Mouse (Mus musculus) stomach, postnatal 0 days (tissue): Measurements from ENCODE around the gene Lrrc8a.

Experiments
- CTCF ChIP-seq: IDR thresholded peaks from 2 replicates; pipeline ENCODE4 v1.5.1; 2016; ENCODE audit warnings: antibody characterized with exemption, low read depth, mild to moderate bottlenecking, moderate library complexity
- EP300 ChIP-seq: optimal IDR thresholded peaks from 2 replicates; pipeline ENCODE3; 2016; ENCODE audit warnings: antibody characterized with exemption

DNA sequence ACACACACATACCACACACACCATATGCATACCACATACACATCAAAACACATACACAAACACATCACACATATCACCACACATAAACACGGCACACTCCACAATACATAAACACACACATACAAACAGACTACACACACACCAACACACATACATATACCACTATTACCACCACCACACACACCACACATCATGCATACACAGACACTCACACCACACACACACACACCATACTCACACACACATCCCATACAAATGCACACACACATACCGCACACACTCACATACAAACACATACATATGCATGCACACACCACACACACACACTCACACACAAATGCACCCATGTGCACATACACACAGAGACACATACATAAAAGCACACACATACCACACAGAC, 30.0 kb downstream of the Lrrc8a start:
- no peak for TF ChIP-seq CTCF
- no peak for TF ChIP-seq EP300
